In genomic region chr9:21292271-21292670, GRCm38 (mm10) we compare ENCODE assay signal across 14 mouse cellular contexts. TPM values are rescaled to one million over a fixed set of nuclear protein-coding genes. Genes with fewer than 3 reads are reported as not detected.
DNase-seq lines count a peak whose midpoint lies in the region; ATAC-seq and TF ChIP-seq lines count a peak whose summit lies in the region.
"Had no signal": no experiment of that assay in that cellular context is flagged by ENCODE, and none has a peak within 500 bp of the region (broad histone marks: within the 10 kb centered on the region; RNA-seq: fewer than 3 reads in every experiment).

No protein-coding gene starts in this region.

- no peak for TF ChIP-seq POLR2A in bone marrow, adult 2 months (IDR thresholded peaks at IDR 0.05; ENCODE audit: borderline replicate concordance, control insufficient read depth, low read depth, low read length)
- TF ChIP-seq POLR2A in myocyte (IDR thresholded peaks at IDR 0.05; ENCODE audit: insufficient read length, low read depth): no peak

- peaks cover 23% of the 10 kb centered on the region for H3K79me2 ChIP-seq in myocyte (ENCODE audit: control insufficient read depth, insufficient read depth)

- no peak for DNase-seq in heart, embryonic 10.5 days (ENCODE audit: low spot score)
- DNase-seq in heart, adult 11 months: no peak
- DNase-seq in c-Kit-positive CD71-positive TER-119-positive erythroid progenitor cells, embryonic 14.5 days (ENCODE audit: low spot score): no peak
- DNase-seq: adrenal gland, postnatal 25 days; kidney, postnatal 10 days; right cerebral cortex, postnatal 14 days had no signal

- no peak for ATAC-seq in megakaryocyte, adult 5-6 weeks (ENCODE audit: poor library complexity, severe bottlenecking)

- H3K4me3 ChIP-seq in heart, embryonic 10.5 days: no peak overlapping the region
- peak overlapping the region; percentile 50 for H3K4me3 ChIP-seq in megakaryocyte, embryonic 14.5 days (replicated peaks)
- H3K4me3 ChIP-seq in bone marrow, adult 2 months (replicated peaks; ENCODE audit: control insufficient read depth, low read depth, low read length): peak overlapping the region; percentile 57
- H3K4me3 ChIP-seq in myocyte: peak overlapping the region; percentile 91

- no peak overlapping the region for H3K4me2 ChIP-seq in myocyte (ENCODE audit: low read depth)

- H3K36me3 ChIP-seq in heart, embryonic 10.5 days: peaks cover 8% of the 10 kb centered on the region
- peaks cover 11% of the 10 kb centered on the region for H3K36me3 ChIP-seq in megakaryocyte, embryonic 14.5 days (replicated peaks; ENCODE audit: low read length)
- H3K36me3 ChIP-seq in myocyte (ENCODE audit: control insufficient read depth, insufficient read depth): no peaks in the 10 kb centered on the region
- H3K36me3 ChIP-seq: hindbrain, embryonic 15.5 days had no signal

- no peak for TF ChIP-seq CTCF in bone marrow, adult 2 months (IDR thresholded peaks at IDR 0.05; ENCODE audit: control insufficient read depth, insufficient read depth, low read length)

- peaks cover 27% of the 10 kb centered on the region for H3K4me1 ChIP-seq in heart, embryonic 10.5 days
- peaks cover 36% of the 10 kb centered on the region for H3K4me1 ChIP-seq in megakaryocyte, embryonic 14.5 days
- H3K4me1 ChIP-seq in bone marrow, adult 2 months (ENCODE audit: control insufficient read depth, insufficient read depth, low read length): peaks cover 3% of the 10 kb centered on the region; the same call in 1 of the 2 replicates

- peak overlapping the region; percentile 64; the same call in 1 of the 2 replicates for H3K27ac ChIP-seq in heart, embryonic 10.5 days
- H3K27ac ChIP-seq in bone marrow, adult 2 months (ENCODE audit: control insufficient read depth, insufficient read depth, low read depth, low read length, poor library complexity): no peak overlapping the region

- no peaks in the 10 kb centered on the region for H3K27me3 ChIP-seq in heart, embryonic 10.5 days (ENCODE audit: insufficient read depth, poor library complexity, severe bottlenecking)
- H3K27me3 ChIP-seq in megakaryocyte, embryonic 14.5 days (replicated peaks): no peaks in the 10 kb centered on the region
- H3K27me3 ChIP-seq in myocyte (ENCODE audit: control insufficient read depth, insufficient read depth, insufficient read length): no peaks in the 10 kb centered on the region
- H3K27me3 ChIP-seq: heart, embryonic 12.5 days; hindbrain, embryonic 15.5 days had no signal

- WGBS in heart, embryonic 10.5 days: 91% methylated on average over 3 of the region's 3 CpGs
- WGBS in bone marrow, adult 2 months: 72% methylated on average over 3 of the region's 3 CpGs

- no peaks in the 10 kb centered on the region for H3K9me3 ChIP-seq in heart, embryonic 10.5 days
- H3K9me3 ChIP-seq in megakaryocyte, embryonic 14.5 days: no peaks in the 10 kb centered on the region
- H3K9me3 ChIP-seq: heart, embryonic 12.5 days; hindbrain, embryonic 15.5 days had no signal

- no peak overlapping the region for H3ac ChIP-seq in myocyte (ENCODE audit: control insufficient read depth, insufficient read length)

TF ChIP-seq in myocyte, 11 proteins besides CTCF, POLR2A, EP300 and RAD21:
- no peak for TF ChIP-seq MAX (IDR thresholded peaks at IDR 0.05; ENCODE audit: low read depth)
- TF ChIP-seq CEBPB (IDR thresholded peaks at IDR 0.05; ENCODE audit: insufficient read depth, poor library complexity, severe bottlenecking): no peak
- no peak for TF ChIP-seq TCF3 (IDR thresholded peaks at IDR 0.05; ENCODE audit: insufficient read length, low read depth)
- no peak for TF ChIP-seq MYOD1 (IDR thresholded peaks at IDR 0.05; ENCODE audit: control insufficient read depth in 1 of 3, insufficient read length in 2 of 3, low read depth in 2 of 3)
- no peak for TF ChIP-seq SRF (IDR thresholded peaks at IDR 0.05; ENCODE audit: control insufficient read depth, insufficient read length, low read depth)
- TF ChIP-seq REST (IDR thresholded peaks at IDR 0.05; ENCODE audit: insufficient read depth, insufficient read length): no peak
- TF ChIP-seq POLR2AphosphoS2 (IDR thresholded peaks at IDR 0.05; ENCODE audit: insufficient read length, low read depth): no peak
- TF ChIP-seq TCF12 (IDR thresholded peaks at IDR 0.05; ENCODE audit: insufficient read depth, poor library complexity, severe bottlenecking): no peak
- TF ChIP-seq MYOG (IDR thresholded peaks at IDR 0.05; ENCODE audit: control insufficient read depth in 1 of 3, insufficient read depth in 1 of 3, insufficient read length in 2 of 3, low read depth in 2 of 3): no peak
- TF ChIP-seq USF1 (IDR thresholded peaks at IDR 0.05; ENCODE audit: low read depth): no peak
- TF ChIP-seq E2F4 (IDR thresholded peaks at IDR 0.05; ENCODE audit: insufficient read depth): no peak

RNA-seq across cellular contexts. Expression of gene Cdkn2d, which starts 1.1 kb away (rescaled TPM):
- 69.0 and 93.4 TPM in 2 replicates for polyA plus RNA-seq in heart, embryonic 10.5 days (2016; fragmentation: Nextera tagmentation; extraction: Ambion mirVana)
- 94.7 and 248 TPM in 2 replicates for polyA plus RNA-seq in megakaryocyte, embryonic 14.5 days (2012; ENCODE audit: insufficient read depth, low replicate concordance)
- total RNA-seq in megakaryocyte, adult 5-6 weeks (2015): 132 and 138 TPM in 2 replicates
- total RNA-seq in megakaryocyte, adult 5-6 weeks (2017): 65.6 and 75.3 TPM in 2 replicates
- 84.1 and 99.0 TPM in 2 replicates for polyA plus RNA-seq in bone marrow, adult 2 months (2011; ENCODE audit: insufficient read depth, insufficient read length, low replicate concordance, missing spikeins)
- 53.2 TPM for polyA plus RNA-seq in myocyte (2012; fragmentation: generic; extraction: Trizol)

RNA-seq across cellular contexts. Expression of gene Kri1, which starts 4.5 kb away (rescaled TPM):
- 14.5 and 21.3 TPM in 2 replicates for polyA plus RNA-seq in heart, embryonic 10.5 days (2016; fragmentation: Nextera tagmentation; extraction: Ambion mirVana)
- 32.6 and 47.4 TPM in 2 replicates for polyA plus RNA-seq in megakaryocyte, embryonic 14.5 days (2012; ENCODE audit: insufficient read depth, low replicate concordance)
- total RNA-seq in megakaryocyte, adult 5-6 weeks (2015): 28.0 and 28.4 TPM in 2 replicates
- total RNA-seq in megakaryocyte, adult 5-6 weeks (2017): 53.6 and 76.9 TPM in 2 replicates
- 50.1 and 105 TPM in 2 replicates for polyA plus RNA-seq in bone marrow, adult 2 months (2011; ENCODE audit: insufficient read depth, insufficient read length, low replicate concordance, missing spikeins)
- 31.4 TPM for polyA plus RNA-seq in myocyte (2012; fragmentation: generic; extraction: Trizol)

RNA-seq across cellular contexts. Expression of gene Ap1m2, which starts 19.9 kb away (rescaled TPM):
- 2.0 and 6.1 TPM in 2 replicates for polyA plus RNA-seq in heart, embryonic 10.5 days (2016; fragmentation: Nextera tagmentation; extraction: Ambion mirVana)
- polyA plus RNA-seq in megakaryocyte, embryonic 14.5 days (2012; ENCODE audit: insufficient read depth, low replicate concordance): not detected in 2 replicates
- total RNA-seq in megakaryocyte, adult 5-6 weeks (2015): 0.31 and 0.32 TPM in 2 replicates
- total RNA-seq in megakaryocyte, adult 5-6 weeks (2017): 0.92 and 1.6 TPM in 2 replicates
- 1.8 TPM in 1 of 2 replicates, not detected in the other for polyA plus RNA-seq in bone marrow, adult 2 months (2011; ENCODE audit: insufficient read depth, insufficient read length, low replicate concordance, missing spikeins)
- not detected for polyA plus RNA-seq in myocyte (2012; fragmentation: generic; extraction: Trizol)
- total RNA-seq: adrenal gland, postnatal 25 days; gastrocnemius, adult 8-10 months had no signal
- polyA plus RNA-seq: macrophage had no signal

RNA-seq across cellular contexts. Expression of gene Atg4d, which starts 27.2 kb away (rescaled TPM):
- polyA plus RNA-seq in heart, embryonic 10.5 days (2016; fragmentation: Nextera tagmentation; extraction: Ambion mirVana): 50.6 and 57.9 TPM in 2 replicates
- 53.1 and 67.2 TPM in 2 replicates for polyA plus RNA-seq in megakaryocyte, embryonic 14.5 days (2012; ENCODE audit: insufficient read depth, low replicate concordance)
- 14.6 and 15.0 TPM in 2 replicates for total RNA-seq in megakaryocyte, adult 5-6 weeks (2015)
- 13.5 and 19.3 TPM in 2 replicates for total RNA-seq in megakaryocyte, adult 5-6 weeks (2017)
- polyA plus RNA-seq in bone marrow, adult 2 months (2011; ENCODE audit: insufficient read depth, insufficient read length, low replicate concordance, missing spikeins): 42.9 and 74.7 TPM in 2 replicates
- 39.8 TPM for polyA plus RNA-seq in myocyte (2012; fragmentation: generic; extraction: Trizol)

RNA-seq across cellular contexts. Expression of gene Slc44a2, which starts 28.2 kb away (rescaled TPM):
- 69.2 and 70.4 TPM in 2 replicates for polyA plus RNA-seq in heart, embryonic 10.5 days (2016; fragmentation: Nextera tagmentation; extraction: Ambion mirVana)
- polyA plus RNA-seq in megakaryocyte, embryonic 14.5 days (2012; ENCODE audit: insufficient read depth, low replicate concordance): 46.8 and 61.6 TPM in 2 replicates
- total RNA-seq in megakaryocyte, adult 5-6 weeks (2015): 112 and 124 TPM in 2 replicates
- total RNA-seq in megakaryocyte, adult 5-6 weeks (2017): 101 and 116 TPM in 2 replicates
- 57.3 and 106 TPM in 2 replicates for polyA plus RNA-seq in bone marrow, adult 2 months (2011; ENCODE audit: insufficient read depth, insufficient read length, low replicate concordance, missing spikeins)
- 173 TPM for polyA plus RNA-seq in myocyte (2012; fragmentation: generic; extraction: Trizol)
